Mouse (Mus musculus) E14TG2a.4 (cell line): ENCODE results near the gene Kmt2b.

ENCODE experiments used
- H3K27me3 ChIP-seq: 2 replicates; pipeline ENCODE4 v1.6.1; 2014; ENCODE audit warnings: low read length, control low read depth; ENCODE audit not compliant: insufficient read depth
- H3K36me3 ChIP-seq: 2 replicates; pipeline ENCODE4 v1.6.1; 2014; ENCODE audit warnings: low read length, control low read depth; ENCODE audit not compliant: insufficient read depth
- H3K4me1 ChIP-seq: replicated peaks from 2 replicates; pipeline ENCODE4 v1.6.1; 2014; ENCODE audit warnings: low read depth, low read length, control low read depth
- H3K4me3 ChIP-seq: replicated peaks from 2 replicates; pipeline ENCODE4 v1.5.1; 2014; ENCODE audit warnings: mild to moderate bottlenecking, low read length
- H3K9me3 ChIP-seq: 2 replicates; pipeline ENCODE4 v1.6.1; 2014; ENCODE audit warnings: low read length, control low read depth
- CTCF ChIP-seq: conservative IDR thresholded peaks from 2 replicates; pipeline ENCODE4 v1.5.1; 2014; ENCODE audit warnings: low read length
- NANOG ChIP-seq: IDR thresholded peaks from 2 replicates; pipeline ENCODE4 v1.6.1; 2014; ENCODE audit warnings: borderline replicate concordance, low read length, mixed read lengths
- POU5F1 ChIP-seq: IDR thresholded peaks from 2 replicates; pipeline ENCODE4 v1.6.1; 2014; ENCODE audit warnings: low read length, borderline replicate concordance

The Kmt2b gene

DNA sequence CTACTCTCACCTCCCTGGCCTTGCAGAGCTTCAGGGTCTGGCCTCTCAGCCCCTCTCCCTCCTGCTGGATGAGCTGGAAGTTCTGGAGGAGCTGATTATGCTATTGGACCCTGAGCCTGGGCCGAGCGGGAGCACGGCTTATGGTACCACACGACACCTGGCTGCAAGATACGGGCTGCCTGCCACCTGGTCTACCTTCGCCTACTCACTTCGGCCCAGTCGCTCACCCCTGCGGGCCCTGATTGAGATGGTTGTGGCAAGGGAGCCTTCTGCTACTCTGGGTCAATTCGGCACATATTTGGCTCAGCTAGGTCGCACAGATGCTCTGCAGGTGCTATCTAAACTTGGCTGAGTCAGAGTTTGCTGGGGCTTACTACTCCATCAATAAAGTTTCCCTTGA lies 21.0 kb downstream of the Kmt2b start:
- TF ChIP-seq NANOG, result no peak
- TF ChIP-seq POU5F1, result no peak
- peaks cover 82% of the 10 kb centered on the region for H3K36me3 ChIP-seq
- peaks cover 46% of the 10 kb centered on the region for H3K4me1 ChIP-seq
- H3K4me3 ChIP-seq, result peak overlapping the region; percentile 1; the same call in 1 of the 2 replicates
- no peaks in the 10 kb centered on the region for H3K27me3 ChIP-seq
- H3K9me3 ChIP-seq, result no peaks in the 10 kb centered on the region

DNA sequence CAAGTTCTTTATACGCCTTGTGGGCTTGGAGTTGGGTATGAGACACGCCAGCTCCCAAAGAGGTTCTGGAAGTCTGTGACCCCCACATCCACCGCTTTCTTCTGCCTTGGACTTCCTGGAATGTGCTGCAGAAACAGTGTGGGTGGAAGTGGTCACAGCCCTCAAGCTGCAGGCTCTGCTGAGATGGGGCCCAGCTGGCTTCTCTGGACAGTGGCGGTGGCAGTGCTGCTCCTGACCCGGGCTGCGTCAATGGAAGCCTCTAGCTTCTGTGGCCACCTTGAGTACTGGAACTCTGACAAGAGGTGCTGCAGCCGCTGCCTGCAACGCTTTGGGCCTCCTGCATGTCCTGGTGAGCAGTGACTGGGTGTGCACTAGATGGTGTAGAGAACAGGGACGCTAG lies 22.5 kb downstream of the Kmt2b start:
- Histone ChIP-seq H3K4me1 (peaks cover 59% of the 10 kb centered on the region), H3K27me3 (no peaks in the 10 kb centered on the region), H3K4me3 (peak overlapping the region; percentile 53; the same call in 1 of the 2 replicates), H3K36me3 (peaks cover 72% of the 10 kb centered on the region), H3K9me3 (no peaks in the 10 kb centered on the region)
- TF ChIP-seq NANOG, result no peak
- no peak for TF ChIP-seq CTCF
- TF ChIP-seq POU5F1, result no peak

DNA sequence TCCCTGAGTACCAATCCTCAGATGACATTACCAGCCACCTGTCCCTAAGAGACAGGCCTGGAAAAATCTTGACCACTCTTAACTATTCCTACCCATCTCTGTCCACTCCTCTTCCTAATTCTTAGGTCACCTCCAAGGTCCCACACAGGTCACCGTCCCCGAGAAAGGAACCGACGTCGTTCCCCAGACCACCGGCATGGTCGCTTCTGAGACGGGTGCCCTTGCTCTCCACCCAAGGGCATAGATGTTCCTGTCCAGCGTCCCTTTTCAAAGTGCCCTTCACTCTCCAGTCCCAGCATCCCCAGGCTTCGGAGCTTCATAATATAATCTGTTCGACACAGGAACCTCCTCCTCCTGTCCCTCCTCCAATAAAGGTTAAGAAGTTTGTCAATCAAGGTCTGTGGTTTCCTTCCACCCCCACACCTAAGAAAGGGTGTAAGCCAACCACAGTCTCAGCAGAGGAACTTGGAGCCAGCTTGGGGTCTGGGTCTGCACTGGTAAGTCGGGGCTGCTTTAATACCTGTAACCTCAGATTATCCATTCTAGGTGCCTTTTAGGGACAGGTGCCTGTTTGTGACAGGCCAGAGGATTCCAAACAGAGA lies 23.5 kb downstream of the Kmt2b start, which contains the start of gene Igflr1:
Gene Igflr1, plus strand, starts transcription at position 458 of the 602 bp plus-strand sequence.
- TF ChIP-seq CTCF, result no peak
- H3K9me3 ChIP-seq, result no peaks in the 10 kb centered on the region
- peaks cover 63% of the 10 kb centered on the region for H3K4me1 ChIP-seq
- no peaks in the 10 kb centered on the region for H3K27me3 ChIP-seq
- peaks cover 63% of the 10 kb centered on the region for H3K36me3 ChIP-seq
- peak within 1 kb of the TSS; percentile 98 for H3K4me3 ChIP-seq

DNA sequence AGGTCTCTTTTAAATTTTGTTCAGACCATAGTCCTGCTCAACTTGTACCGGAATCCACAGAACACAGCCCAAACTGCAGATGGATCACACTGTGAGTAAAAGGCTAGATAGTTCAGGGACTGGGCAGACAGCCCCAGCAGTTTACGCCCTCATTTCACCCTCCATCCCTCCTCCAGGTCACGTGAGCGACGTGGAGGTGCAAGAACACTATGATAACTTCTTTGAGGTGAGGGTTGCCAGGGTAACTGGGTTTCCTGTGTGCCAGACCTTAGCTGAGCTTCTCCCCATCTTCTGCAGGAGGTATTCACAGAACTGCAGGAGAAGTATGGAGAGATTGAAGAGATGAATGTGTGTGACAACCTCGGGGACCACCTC lies 24.6 kb downstream of the Kmt2b start:
- peaks cover 68% of the 10 kb centered on the region for H3K4me1 ChIP-seq
- H3K9me3 ChIP-seq, result no peaks in the 10 kb centered on the region
- peak overlapping the region; percentile 98 for H3K4me3 ChIP-seq
- peaks cover 51% of the 10 kb centered on the region for H3K36me3 ChIP-seq
- no peaks in the 10 kb centered on the region for H3K27me3 ChIP-seq
- no peak for TF ChIP-seq POU5F1
- no peak for TF ChIP-seq NANOG
- TF ChIP-seq CTCF, result no peak

DNA sequence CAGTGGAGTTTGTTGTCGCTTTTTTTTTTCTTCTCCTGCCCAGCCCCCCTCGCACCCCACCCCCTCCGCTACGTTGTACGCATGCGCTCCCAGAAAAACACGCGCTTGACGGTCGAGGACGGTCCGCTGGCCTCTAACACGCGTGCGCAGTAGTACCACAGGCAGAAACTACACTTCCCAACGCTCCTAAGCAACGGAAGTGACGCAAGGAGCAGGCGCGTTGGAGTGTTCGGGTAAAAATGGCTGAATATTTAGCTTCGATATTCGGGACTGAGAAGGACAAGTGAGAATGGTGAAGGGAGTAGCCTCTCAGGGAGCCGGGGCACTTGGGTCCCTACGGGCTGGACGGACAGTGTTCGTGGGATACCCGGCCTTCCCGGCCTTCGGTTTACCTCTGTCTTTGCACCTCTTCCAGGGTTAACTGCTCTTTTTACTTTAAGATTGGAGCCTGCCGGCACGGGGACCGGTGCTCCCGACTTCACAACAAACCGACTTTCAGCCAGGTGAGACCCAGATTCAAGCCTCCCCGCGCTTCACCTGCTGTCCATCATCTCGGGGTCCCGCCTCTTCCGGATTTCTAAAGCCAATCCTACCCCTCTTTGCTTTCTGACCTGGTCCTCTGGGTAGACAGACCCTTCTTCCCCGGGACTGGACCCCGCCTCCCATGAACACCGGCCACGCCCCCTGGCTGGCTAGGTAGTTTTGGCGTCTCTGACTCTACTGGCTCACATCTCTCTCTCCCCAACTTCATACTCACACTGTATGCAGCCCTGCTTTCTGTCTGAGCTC lies 25.2 kb downstream of the Kmt2b start, which contains the start of the genes U2af1l4, Gm49396 and Psenen:
Gene U2af1l4, plus strand, starts transcription at position 185 of the 789 bp plus-strand sequence.
Gene Gm49396, plus strand, starts transcription at position 228 of the 789 bp plus-strand sequence.
Gene Psenen, minus strand, starts transcription at position 511 of the 789 bp plus-strand sequence.
- TF ChIP-seq NANOG (no peak), CTCF (no peak), POU5F1 (no peak)
- Histone ChIP-seq H3K4me3 (peak within 1 kb of the TSS; percentile 98), H3K27me3 (no peaks in the 10 kb centered on the region), H3K36me3 (peaks cover 45% of the 10 kb centered on the region), H3K9me3 (no peaks in the 10 kb centered on the region), H3K4me1 (peaks cover 72% of the 10 kb centered on the region)

DNA sequence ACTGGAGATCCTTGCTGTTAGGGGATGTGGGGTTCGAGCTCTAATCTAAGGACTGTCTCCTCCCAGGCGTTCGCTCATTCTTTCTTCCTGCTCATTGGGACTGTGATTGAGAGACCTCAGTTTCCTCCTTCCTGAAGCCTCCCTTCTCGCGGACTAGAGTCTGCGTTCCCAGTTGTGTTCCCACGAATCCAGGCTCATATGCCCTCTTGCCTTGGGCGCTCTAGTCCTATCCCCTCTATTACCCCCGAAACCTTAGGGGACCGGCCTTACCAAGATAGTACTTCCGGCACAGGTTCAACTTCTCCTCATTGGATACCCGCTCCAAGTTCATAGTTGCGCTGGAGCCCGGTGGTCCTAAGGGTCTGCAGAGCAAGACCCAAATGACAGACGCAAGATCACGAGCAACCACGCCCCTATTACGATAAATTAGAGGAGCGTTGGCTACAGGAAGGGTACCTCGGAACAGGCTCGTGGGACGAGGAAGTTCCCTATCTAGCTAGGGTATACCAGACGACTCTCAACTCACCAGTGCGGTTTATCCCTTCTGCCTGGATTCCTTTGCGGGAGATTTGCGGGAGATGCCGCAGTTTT lies 25.9 kb downstream of the Kmt2b start:
- no peaks in the 10 kb centered on the region for H3K9me3 ChIP-seq
- peaks cover 75% of the 10 kb centered on the region for H3K4me1 ChIP-seq
- peaks cover 43% of the 10 kb centered on the region for H3K36me3 ChIP-seq
- H3K27me3 ChIP-seq, result no peaks in the 10 kb centered on the region
- H3K4me3 ChIP-seq, result peak overlapping the region; percentile 98
- no peak for TF ChIP-seq CTCF
- TF ChIP-seq NANOG, result no peak
- TF ChIP-seq POU5F1, result no peak

DNA sequence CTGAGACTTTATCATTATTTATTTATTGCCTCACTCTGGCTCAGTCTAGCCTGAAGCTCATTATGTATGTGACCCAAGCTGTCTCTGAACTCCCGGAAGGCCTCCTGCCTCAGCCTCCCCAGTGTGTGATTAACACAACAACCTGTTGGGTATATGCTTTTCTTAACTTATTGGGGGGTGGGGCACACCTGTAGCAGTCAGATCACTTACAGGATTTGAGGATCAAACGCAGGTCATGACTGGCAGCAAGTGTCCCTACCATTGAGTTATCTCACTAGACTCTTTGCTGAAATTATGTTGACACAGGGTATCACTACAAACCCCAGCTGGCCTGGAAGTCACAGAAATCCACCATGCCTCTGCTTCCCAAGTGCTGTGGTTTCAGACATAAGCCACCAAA lies 28.2 kb downstream of the Kmt2b start:
- Histone ChIP-seq H3K36me3 (peaks cover 44% of the 10 kb centered on the region), H3K4me1 (peaks cover 74% of the 10 kb centered on the region), H3K9me3 (no peaks in the 10 kb centered on the region), H3K4me3 (no peak overlapping the region), H3K27me3 (no peaks in the 10 kb centered on the region)
- TF ChIP-seq NANOG (no peak), CTCF (no peak), POU5F1 (no peak)

DNA sequence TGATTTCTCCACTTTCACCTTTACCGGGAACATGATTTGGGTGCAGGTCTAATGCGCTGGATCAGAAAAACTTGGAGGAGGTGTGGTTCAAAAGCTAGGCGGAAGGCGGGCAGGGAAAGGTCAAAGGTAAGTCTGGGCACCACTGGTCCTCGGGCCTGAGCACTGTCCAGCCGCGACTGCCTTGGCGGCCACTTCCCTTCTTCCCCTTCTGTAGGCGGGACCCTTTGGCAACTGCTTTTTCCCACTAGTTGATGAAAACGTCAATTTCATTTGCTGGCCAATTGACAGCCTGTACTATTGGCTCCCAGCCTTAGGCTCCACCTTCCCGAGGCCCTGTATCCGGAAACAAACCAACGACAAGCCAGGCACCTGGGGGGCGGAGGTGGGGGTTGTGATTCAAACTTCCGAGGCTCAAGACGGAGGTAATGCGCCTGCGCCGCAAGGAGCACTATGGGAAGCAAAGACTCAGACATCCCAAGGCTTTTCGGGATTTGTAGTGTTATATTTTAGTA lies 29.0 kb downstream of the Kmt2b start, which contains the start of gene Lin37:
Gene Lin37, minus strand, starts transcription at position 396 of the 512 bp plus-strand sequence.
- peaks cover 73% of the 10 kb centered on the region for H3K4me1 ChIP-seq
- H3K4me3 ChIP-seq, result peak within 1 kb of the TSS; percentile 90
- no peaks in the 10 kb centered on the region for H3K27me3 ChIP-seq
- peaks cover 44% of the 10 kb centered on the region for H3K36me3 ChIP-seq
- TF ChIP-seq POU5F1, result no peak
- no peak for TF ChIP-seq CTCF
- TF ChIP-seq NANOG, result no peak
- no peaks in the 10 kb centered on the region for H3K9me3 ChIP-seq
